Mouse (Mus musculus) myocyte (in vitro differentiated cells): ENCODE data around the gene Fth1. TPM values are rescaled to one million over a fixed set of nuclear protein-coding genes. Genes with fewer than 3 reads are reported as not detected.
A peak's percentile ranks its signal among the peaks of the same experiment; 100 is the strongest.

ENCODE experiments used
- H3K27me3 ChIP-seq: one replicate; pipeline ENCODE4 v1.6.1; 2011; ENCODE audit not compliant: control insufficient read depth, insufficient read depth, insufficient read length
- H3K36me3 ChIP-seq: one replicate; pipeline ENCODE4 v1.6.1; 2011; ENCODE audit not compliant: control insufficient read depth, insufficient read depth
- H3K4me2 ChIP-seq: one replicate; pipeline ENCODE4 v1.6.1; 2011; ENCODE audit warnings: low read depth, control low read depth
- H3K4me3 ChIP-seq: one replicate; pipeline ENCODE4 v1.5.1; 2011; ENCODE audit warnings: mild to moderate bottlenecking, control low read depth, moderate library complexity
- H3K79me2 ChIP-seq: one replicate; pipeline ENCODE4 v1.6.1; 2011; ENCODE audit not compliant: control insufficient read depth, insufficient read depth
- H3ac ChIP-seq: one replicate; pipeline ENCODE4 v1.6.1; 2011; ENCODE audit not compliant: control insufficient read depth, insufficient read length
- CEBPB ChIP-seq: IDR thresholded peaks from 2 replicates; pipeline ENCODE4 v1.6.1; 2011; ENCODE audit warnings: mild to moderate bottlenecking, moderate library complexity; ENCODE audit not compliant: poor library complexity, insufficient read depth, severe bottlenecking
- E2F4 ChIP-seq: IDR thresholded peaks from one replicate; pipeline ENCODE4 v1.6.1; 2011; ENCODE audit warnings: mild to moderate bottlenecking, control low read depth, moderate library complexity; ENCODE audit not compliant: insufficient read depth
- MAX ChIP-seq: IDR thresholded peaks from one replicate; pipeline ENCODE4 v1.6.1; 2011; ENCODE audit warnings: low read depth, mild to moderate bottlenecking, control low read depth
- MYOD1 ChIP-seq, 3 experiments: IDR thresholded peaks; one replicate each; pipeline ENCODE4 v1.6.1; 2011; ENCODE audit warnings: control low read depth in 2 of 3, low read depth in 2 of 3, mild to moderate bottlenecking in 2 of 3, moderate library complexity in 1 of 3; ENCODE audit not compliant: insufficient read length in 2 of 3, control insufficient read depth in 1 of 3
- MYOG ChIP-seq, 3 experiments: IDR thresholded peaks; one replicate each; pipeline ENCODE4 v1.6.1; 2011; ENCODE audit warnings: control low read depth in 2 of 3, low read depth in 2 of 3, mild to moderate bottlenecking in 2 of 3; ENCODE audit not compliant: insufficient read length in 2 of 3, control insufficient read depth in 1 of 3, insufficient read depth in 1 of 3
- POLR2A ChIP-seq: IDR thresholded peaks from one replicate; pipeline ENCODE4 v1.6.1; 2011; ENCODE audit warnings: low read depth, mild to moderate bottlenecking, control low read depth, moderate library complexity; ENCODE audit not compliant: insufficient read length
- POLR2AphosphoS2 ChIP-seq: IDR thresholded peaks from one replicate; pipeline ENCODE4 v1.6.1; 2011; ENCODE audit warnings: low read depth, control low read depth; ENCODE audit not compliant: insufficient read length
- REST ChIP-seq: IDR thresholded peaks from one replicate; pipeline ENCODE4 v1.6.1; 2011; ENCODE audit warnings: mild to moderate bottlenecking, control low read depth, moderate library complexity; ENCODE audit not compliant: insufficient read depth, insufficient read length
- SRF ChIP-seq: IDR thresholded peaks from one replicate; pipeline ENCODE4 v1.6.1; 2011; ENCODE audit warnings: low read depth; ENCODE audit not compliant: control insufficient read depth, insufficient read length
- TCF12 ChIP-seq: IDR thresholded peaks from one replicate; pipeline ENCODE4 v1.6.1; 2011; ENCODE audit warnings: mild to moderate bottlenecking, control low read depth; ENCODE audit not compliant: poor library complexity, insufficient read depth, severe bottlenecking
- TCF3 ChIP-seq: IDR thresholded peaks from one replicate; pipeline ENCODE4 v1.6.1; 2011; ENCODE audit warnings: low read depth, control low read depth; ENCODE audit not compliant: insufficient read length
- USF1 ChIP-seq: IDR thresholded peaks from one replicate; pipeline ENCODE4 v1.6.1; 2011; ENCODE audit warnings: low read depth, mild to moderate bottlenecking, control low read depth, moderate library complexity
- polyA plus RNA-seq: library from polyadenylated mRNA; unstranded; fragments of >200 nt; fragmentation: generic; extraction: Trizol; gene quantifications from one replicate; pipeline ENCODE4 v1.2.1, GENCODE M21; 2012; ENCODE audit warnings: missing spikeins

Fth1 gene
- polyA plus RNA-seq, 1 experiment: 6,603 TPM

GRCm38 (mm10) chr19:9982852-9983542, 2.6 kb downstream of the Fth1 start:
- H3K4me2 ChIP-seq: peak overlapping the region; percentile 92
- peak overlapping the region; percentile 69 for H3ac ChIP-seq
- H3K36me3 ChIP-seq: peaks cover 27% of the 10 kb centered on the region
- peak; percentile 23 for TF ChIP-seq POLR2A
- TF ChIP-seq CEBPB: no peak
- TF ChIP-seq MYOG (IDR thresholded peaks at IDR 0.05; ENCODE audit: control insufficient read depth in 1 of 3, insufficient read depth in 1 of 3, insufficient read length in 2 of 3, low read depth in 2 of 3): peak in 1 of 3 experiments; percentile 5
- no peak for TF ChIP-seq REST
- peak; percentile 83 for TF ChIP-seq POLR2AphosphoS2
- TF ChIP-seq SRF: peak; percentile 19
- peak; percentile 90 for TF ChIP-seq USF1
- no peaks in the 10 kb centered on the region for H3K27me3 ChIP-seq
- H3K79me2 ChIP-seq: peaks cover 23% of the 10 kb centered on the region
- peak overlapping the region; percentile 74 for H3K4me3 ChIP-seq

- peak overlapping the region; percentile 92 for H3K4me2 ChIP-seq
- peaks cover 27% of the 10 kb centered on the region for H3K36me3 ChIP-seq
- peak overlapping the region; percentile 69 for H3ac ChIP-seq
- peak overlapping the region; percentile 74 for H3K4me3 ChIP-seq
- TF ChIP-seq POLR2AphosphoS2 (peak; percentile 72), MAX (no peak), MYOD1 (IDR thresholded peaks at IDR 0.05; ENCODE audit: control insufficient read depth in 1 of 3, insufficient read length in 2 of 3, low read depth in 2 of 3) (peak in 1 of 3 experiments; percentile 6), REST (no peak), SRF (no peak), POLR2A (peak; percentile 16), USF1 (peak; percentile 58), TCF3 (no peak), TCF12 (no peak), E2F4 (no peak), CEBPB (peak; percentile 25; the same call in 1 of the 2 replicates), MYOG (IDR thresholded peaks at IDR 0.05; ENCODE audit: control insufficient read depth in 1 of 3, insufficient read depth in 1 of 3, insufficient read length in 2 of 3, low read depth in 2 of 3) (no peak)
- H3K27me3 ChIP-seq: no peaks in the 10 kb centered on the region
- peaks cover 23% of the 10 kb centered on the region for H3K79me2 ChIP-seq
Observed at GRCm38 (mm10) chr19:9984111-9985055, 4.0 kb downstream of the Fth1 start.

- peak overlapping the region; percentile 74 for H3K4me3 ChIP-seq
- H3K79me2 ChIP-seq: peaks cover 23% of the 10 kb centered on the region
- no peak for TF ChIP-seq TCF12
- TF ChIP-seq CEBPB: no peak
- no peak for TF ChIP-seq USF1
- TF ChIP-seq POLR2AphosphoS2: peak; percentile 85
- TF ChIP-seq MAX: no peak
- TF ChIP-seq REST: no peak
- TF ChIP-seq MYOD1 (IDR thresholded peaks at IDR 0.05; ENCODE audit: control insufficient read depth in 1 of 3, insufficient read length in 2 of 3, low read depth in 2 of 3): no peak
- TF ChIP-seq TCF3: no peak
- no peak for TF ChIP-seq SRF
- peak; percentile 40 for TF ChIP-seq POLR2A
- no peak for TF ChIP-seq MYOG (IDR thresholded peaks at IDR 0.05; ENCODE audit: control insufficient read depth in 1 of 3, insufficient read depth in 1 of 3, insufficient read length in 2 of 3, low read depth in 2 of 3)
- no peak for TF ChIP-seq E2F4
- no peak overlapping the region for H3ac ChIP-seq
- no peaks in the 10 kb centered on the region for H3K27me3 ChIP-seq
- H3K4me2 ChIP-seq: peak overlapping the region; percentile 92
- peaks cover 27% of the 10 kb centered on the region for H3K36me3 ChIP-seq
Observed at GRCm38 (mm10) chr19:9985190-9985899, 4.9 kb downstream of the Fth1 start.

- Histone ChIP-seq H3K27me3 (no peaks in the 10 kb centered on the region), H3ac (no peak overlapping the region), H3K4me2 (peak overlapping the region; percentile 92), H3K36me3 (peaks cover 27% of the 10 kb centered on the region), H3K4me3 (no peak overlapping the region), H3K79me2 (peaks cover 23% of the 10 kb centered on the region)
- TF ChIP-seq POLR2AphosphoS2 (peak; percentile 72), MYOD1 (IDR thresholded peaks at IDR 0.05; ENCODE audit: control insufficient read depth in 1 of 3, insufficient read length in 2 of 3, low read depth in 2 of 3) (no peak), SRF (no peak), POLR2A (peak; percentile 20), TCF12 (no peak), MYOG (IDR thresholded peaks at IDR 0.05; ENCODE audit: control insufficient read depth in 1 of 3, insufficient read depth in 1 of 3, insufficient read length in 2 of 3, low read depth in 2 of 3) (no peak), CEBPB (no peak)
Observed at GRCm38 (mm10) chr19:9985900-9986421, 5.6 kb downstream of the Fth1 start.
